Mouse (Mus musculus) stomach, embryonic 16.5 days (tissue): ENCODE measurements around the gene Nudt3. TPM values are rescaled to one million over a fixed set of nuclear protein-coding genes. Genes with fewer than 3 reads are reported as not detected.
A peak's percentile ranks its signal among the peaks of the same experiment; 100 is the strongest.

Source experiments
- ATAC-seq: fragments of 200-750 bp; cut with Nextera tagmentation; 2 replicates; pipeline ENCODE4 v1.8.0; 2017; ENCODE audit warnings: moderate number of reproducible peaks, moderate TSS enrichment; ENCODE audit not compliant: insufficient read depth, low FRiP score
- H3K27ac ChIP-seq: fragments of 300-500 bp; sonication (generic); 2 replicates; pipeline ENCODE4 v1.5.1; 2014; ENCODE audit warnings: low read length
- H3K27me3 ChIP-seq: fragments of 300-500 bp; sonication (generic); 2 replicates; pipeline ENCODE4 v1.6.1; 2014; ENCODE audit warnings: low read length, control low read depth, mixed read lengths; ENCODE audit not compliant: control insufficient read depth, insufficient read depth
- H3K36me3 ChIP-seq: fragments of 300-500 bp; sonication (generic); 2 replicates; pipeline ENCODE4 v1.6.1; 2014; ENCODE audit warnings: low read length; ENCODE audit not compliant: control insufficient read depth, insufficient read depth
- H3K4me1 ChIP-seq: fragments of 300-500 bp; sonication (generic); 2 replicates; pipeline ENCODE4 v1.6.1; 2014; ENCODE audit warnings: low read length, control low read depth, mixed read lengths; ENCODE audit not compliant: control insufficient read depth, insufficient read depth
- H3K4me2 ChIP-seq: fragments of 300-500 bp; sonication (generic); 2 replicates; pipeline ENCODE4 v1.6.1; 2014; ENCODE audit warnings: low read depth, low read length, mixed read lengths
- H3K4me3 ChIP-seq: fragments of 300-500 bp; sonication (generic); replicated peaks from 2 replicates; pipeline ENCODE4 v1.5.1; 2014; ENCODE audit warnings: mild to moderate bottlenecking, low read length
- H3K9ac ChIP-seq: fragments of 300-500 bp; sonication (generic); 2 replicates; pipeline ENCODE4 v1.6.1; 2014; ENCODE audit warnings: low read length
- H3K9me3 ChIP-seq: fragments of 300-500 bp; sonication (generic); replicated peaks from 2 replicates; pipeline ENCODE4 v1.6.1; 2016; ENCODE audit warnings: low read length, control low read depth; ENCODE audit not compliant: control insufficient read depth
- WGBS: fragments of 180-500 bp; shearing (Covaris S2); extraction: QIAGEN DNeasy Blood & Tissue Kit; methylation state at CpG from one replicate; pipeline ENCODE4 v1.1.7; 2014; 5-methylcytosine and 5-hydroxymethylcytosine counted together
- polyA plus RNA-seq: library from polyadenylated mRNA; unstranded; fragments of >200 nt; fragmentation: Nextera tagmentation; extraction: Ambion mirVana; gene quantifications from 2 replicates; pipeline ENCODE4 v1.2.1, GENCODE M21; 2015

Nudt3 gene
- polyA plus RNA-seq, 1 experiment from 2014 or later, result 63.1 TPM

GRCm38 (mm10) chr17:27579816-27580215, 43.5 kb downstream of the Nudt3 start:
- 88% methylated on average over 8 of the region's 8 CpGs for WGBS
- Histone ChIP-seq H3K4me2 (no peak overlapping the region), H3K4me1 (peaks cover 10% of the 10 kb centered on the region), H3K27me3 (no peaks in the 10 kb centered on the region), H3K9ac (no peak overlapping the region), H3K36me3 (0 out of 2 replicates have a peak, but pooled peaks cover 6% of the 10 kb centered on the region), H3K27ac (no peak overlapping the region), H3K4me3 (no peak overlapping the region), H3K9me3 (no peaks in the 10 kb centered on the region)
- no peak for ATAC-seq

- H3K36me3 ChIP-seq, result 0 out of 2 replicates have a peak, but pooled peaks cover 11% of the 10 kb centered on the region
- no peak for ATAC-seq
Measured at GRCm38 (mm10) chr17:27578487-27578886, 44.8 kb downstream of the Nudt3 start.

GRCm38 (mm10) chr17:27577468-27577867, 45.8 kb downstream of the Nudt3 start:
- H3K4me2 ChIP-seq, result no peak overlapping the region
- H3K9ac ChIP-seq, result no peak overlapping the region
- no peak overlapping the region for H3K4me3 ChIP-seq
- H3K27ac ChIP-seq, result no peak overlapping the region
- H3K9me3 ChIP-seq, result no peaks in the 10 kb centered on the region
- 0 out of 2 replicates have a peak, but pooled peaks cover 11% of the 10 kb centered on the region for H3K36me3 ChIP-seq
- ATAC-seq, result no peak
- H3K27me3 ChIP-seq, result no peaks in the 10 kb centered on the region
- H3K4me1 ChIP-seq, result peaks cover 10% of the 10 kb centered on the region
- WGBS, result 61% methylated on average over 6 of the region's 6 CpGs

More at GRCm38 (mm10) chr17:27578487-27578886, 44.8 kb downstream of the Nudt3 start:
- Histone ChIP-seq H3K4me2 (no peak overlapping the region), H3K4me3 (no peak overlapping the region), H3K9ac (no peak overlapping the region), H3K9me3 (no peaks in the 10 kb centered on the region), H3K27me3 (no peaks in the 10 kb centered on the region), H3K27ac (no peak overlapping the region), H3K4me1 (peaks cover 10% of the 10 kb centered on the region)
- 91% methylated on average over 10 of the region's 10 CpGs for WGBS

- no peaks in the 10 kb centered on the region for H3K27me3 ChIP-seq
- H3K36me3 ChIP-seq, result 0 out of 2 replicates have a peak, but pooled peaks cover 11% of the 10 kb centered on the region
- H3K4me1 ChIP-seq, result peaks cover 10% of the 10 kb centered on the region
- H3K9me3 ChIP-seq, result no peaks in the 10 kb centered on the region
- H3K9ac ChIP-seq, result no peak overlapping the region
- WGBS, result 65% methylated on average over 7 of the region's 7 CpGs
- no peak overlapping the region for H3K4me2 ChIP-seq
- no peak overlapping the region for H3K4me3 ChIP-seq
- H3K27ac ChIP-seq, result peak overlapping the region; percentile 38; the same call in 1 of the 2 replicates
- no peak for ATAC-seq
Measured at GRCm38 (mm10) chr17:27576056-27576455, 47.2 kb downstream of the Nudt3 start.

- Histone ChIP-seq H3K27me3 (no peaks in the 10 kb centered on the region), H3K4me2 (no peak overlapping the region), H3K27ac (peak overlapping the region; percentile 38; the same call in 1 of the 2 replicates), H3K4me1 (peaks cover 10% of the 10 kb centered on the region), H3K9ac (no peak overlapping the region), H3K36me3 (0 out of 2 replicates have a peak, but pooled peaks cover 11% of the 10 kb centered on the region), H3K9me3 (no peaks in the 10 kb centered on the region), H3K4me3 (no peak overlapping the region)
- no peak for ATAC-seq
- WGBS, result 54% methylated on average over 10 of the region's 10 CpGs
Measured at GRCm38 (mm10) chr17:27575116-27575776, 48.0 kb downstream of the Nudt3 start.

- no peaks in the 10 kb centered on the region for H3K9me3 ChIP-seq
- H3K9ac ChIP-seq, result no peak overlapping the region
- 0 out of 2 replicates have a peak, but pooled peaks cover 10% of the 10 kb centered on the region for H3K36me3 ChIP-seq
- ATAC-seq, result peak; percentile 52; the same call in 1 of the 2 replicates
- H3K4me1 ChIP-seq, result peaks cover 10% of the 10 kb centered on the region
- H3K27me3 ChIP-seq, result no peaks in the 10 kb centered on the region
- no peak overlapping the region for H3K4me3 ChIP-seq
- no peak overlapping the region for H3K27ac ChIP-seq
- no peak overlapping the region for H3K4me2 ChIP-seq
- 86% methylated on average over 16 of the region's 16 CpGs for WGBS
Measured at GRCm38 (mm10) chr17:27574470-27575115, 48.7 kb downstream of the Nudt3 start.

GRCm38 (mm10) chr17:27573772-27574320, 49.4 kb downstream of the Nudt3 start:
- Histone ChIP-seq H3K9ac (no peak overlapping the region), H3K4me1 (peaks cover 10% of the 10 kb centered on the region), H3K4me3 (no peak overlapping the region), H3K36me3 (0 out of 2 replicates have a peak, but pooled peaks cover 8% of the 10 kb centered on the region), H3K27me3 (no peaks in the 10 kb centered on the region), H3K27ac (no peak overlapping the region), H3K9me3 (no peaks in the 10 kb centered on the region), H3K4me2 (no peak overlapping the region)
- ATAC-seq, result no peak
- WGBS, result 86% methylated on average over 10 of the region's 10 CpGs

GRCm38 (mm10) chr17:27571315-27571714, 52.0 kb downstream of the Nudt3 start:
- WGBS, result 73% methylated on average over 8 of the region's 8 CpGs
- Histone ChIP-seq H3K4me3 (no peak overlapping the region), H3K4me1 (peaks cover 10% of the 10 kb centered on the region), H3K36me3 (0 out of 2 replicates have a peak, but pooled peaks cover 5% of the 10 kb centered on the region), H3K9me3 (no peaks in the 10 kb centered on the region), H3K4me2 (no peak overlapping the region), H3K27me3 (no peaks in the 10 kb centered on the region), H3K9ac (no peak overlapping the region), H3K27ac (no peak overlapping the region)
- no peak for ATAC-seq

GRCm38 (mm10) chr17:27568228-27568627, 55.1 kb downstream of the Nudt3 start:
- 91% methylated on average over 5 of the region's 5 CpGs for WGBS

More at GRCm38 (mm10) chr17:27568228-27568627, 55.1 kb downstream of the Nudt3 start:
- Histone ChIP-seq H3K4me1 (peaks cover 9% of the 10 kb centered on the region), H3K4me3 (no peak overlapping the region), H3K36me3 (no peaks in the 10 kb centered on the region), H3K4me2 (no peak overlapping the region), H3K27me3 (no peaks in the 10 kb centered on the region), H3K9ac (no peak overlapping the region), H3K9me3 (no peaks in the 10 kb centered on the region), H3K27ac (no peak overlapping the region)
- ATAC-seq, result no peak
